Mouse (Mus musculus): ENCODE data around the gene Dpf1. TPM values are rescaled to one million over a fixed set of nuclear protein-coding genes. Genes with fewer than 3 reads are reported as not detected.
A peak's percentile ranks its signal among the peaks of the same experiment; 100 is the strongest.

Gene Dpf1
- polyA plus RNA-seq, 1 experiment, result 0.13 TPM

DNA sequence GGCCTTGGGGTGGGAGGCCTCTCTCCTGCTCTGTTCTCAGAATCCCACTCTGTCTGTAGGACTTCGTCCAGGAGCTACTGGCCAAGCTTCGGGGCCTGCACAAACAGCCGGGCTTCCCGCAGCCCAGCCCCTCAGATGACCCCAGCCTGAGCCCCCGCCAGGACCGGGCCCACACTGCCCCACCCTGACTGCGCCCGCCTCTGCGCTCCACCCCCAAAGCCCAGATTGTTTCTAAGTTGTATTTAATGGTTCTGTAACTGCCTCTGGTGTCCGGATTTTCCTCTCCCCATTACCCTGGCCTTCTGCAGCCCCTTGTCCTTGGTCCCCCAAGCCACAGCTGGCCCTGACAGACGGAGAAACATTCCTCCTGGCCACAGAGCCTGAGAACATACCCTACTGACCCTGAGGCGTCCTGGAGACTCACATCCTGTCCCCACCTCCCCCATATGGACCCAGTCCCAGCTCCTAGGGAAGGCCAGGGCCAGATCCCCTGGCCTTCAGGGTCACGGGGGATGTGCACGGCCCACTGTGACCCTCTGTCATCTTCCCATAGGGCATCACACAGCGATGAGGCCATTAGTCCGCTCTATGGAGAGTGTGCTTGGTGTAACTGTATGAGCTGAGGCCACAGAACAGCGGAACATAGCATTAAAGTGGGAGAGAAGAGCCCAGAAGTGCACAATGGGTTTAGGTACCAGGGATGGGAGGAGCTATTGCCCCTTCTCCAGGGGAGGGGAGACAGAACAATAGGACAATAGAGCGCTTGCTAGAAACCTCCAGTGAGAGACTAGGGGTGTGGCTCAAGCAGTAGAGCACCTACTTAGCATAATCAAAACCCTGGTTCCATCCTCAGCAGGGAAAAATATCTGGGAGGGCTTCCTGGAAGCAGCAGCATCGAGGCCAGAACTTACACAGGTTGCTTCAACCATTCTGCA, 10.4 kb upstream of the Dpf1 start:
- H3K9me3 ChIP-seq (ENCODE audit: control insufficient read depth, low read length), result no peaks in the 10 kb centered on the region
- H3K4me1 ChIP-seq (ENCODE audit: control insufficient read depth), result peaks cover 10% of the 10 kb centered on the region
- H3K4me3 ChIP-seq (replicated peaks), result no peak overlapping the region
- TF ChIP-seq GATA1 (IDR thresholded peaks at IDR 0.05; ENCODE audit: low read length) (no peak), TAL1 (IDR thresholded peaks at IDR 0.05; ENCODE audit: low read length) (no peak)
- peaks cover 15% of the 10 kb centered on the region for H3K27me3 ChIP-seq (ENCODE audit: control insufficient read depth)
- no peaks in the 10 kb centered on the region for H3K36me3 ChIP-seq (ENCODE audit: control insufficient read depth)

- Histone ChIP-seq H3K27me3 (ENCODE audit: control insufficient read depth) (peaks cover 17% of the 10 kb centered on the region), H3K36me3 (ENCODE audit: control insufficient read depth) (no peaks in the 10 kb centered on the region), H3K4me3 (replicated peaks) (no peak overlapping the region), H3K4me1 (ENCODE audit: control insufficient read depth) (peaks cover 5% of the 10 kb centered on the region), H3K9me3 (ENCODE audit: control insufficient read depth, low read length) (no peaks in the 10 kb centered on the region)
- TF ChIP-seq GATA1 (IDR thresholded peaks at IDR 0.05; ENCODE audit: low read length) (no peak), TAL1 (IDR thresholded peaks at IDR 0.05; ENCODE audit: low read length) (no peak)
Measured at GRCm38 (mm10) chr7:29294111-29294761, 9.5 kb upstream of the Dpf1 start.

DNA sequence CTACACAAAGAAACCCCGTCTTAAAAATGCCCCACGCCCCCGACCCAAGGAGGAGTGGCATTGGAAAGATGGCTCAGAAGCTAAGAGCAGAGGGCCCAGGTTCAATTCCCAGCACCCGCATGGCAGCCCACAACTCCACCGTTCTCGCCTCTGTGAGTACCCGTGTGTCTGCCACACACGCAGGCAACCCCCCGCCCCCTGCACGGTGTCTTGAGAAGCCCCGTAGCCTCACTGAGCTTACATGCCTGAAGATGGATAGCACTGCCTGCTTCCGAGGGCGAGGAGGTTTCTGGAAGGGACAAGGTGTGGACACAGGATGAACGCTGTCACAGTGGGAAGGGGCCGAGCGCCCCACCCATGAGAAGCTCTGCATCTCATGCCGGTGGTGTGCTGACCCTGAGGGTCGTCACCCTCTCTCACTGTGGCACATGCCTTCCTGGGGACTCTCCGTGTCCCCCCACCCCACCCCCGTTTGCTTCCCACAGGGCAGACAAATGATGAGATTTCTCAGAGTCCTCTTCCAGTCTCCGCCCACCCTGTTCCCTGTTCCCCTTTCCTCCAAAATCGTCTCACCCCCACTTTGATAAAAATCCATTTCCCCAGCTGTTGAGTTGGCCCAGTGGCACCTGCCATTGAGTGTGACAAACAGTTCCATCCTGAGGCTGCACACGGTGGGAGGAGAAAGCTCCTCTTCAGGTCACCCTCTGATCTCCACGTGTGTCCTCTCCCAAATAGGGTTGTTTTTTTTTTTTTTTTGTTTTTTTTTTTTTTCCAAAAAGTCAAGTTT, 7.7 kb upstream of the Dpf1 start:
- no peaks in the 10 kb centered on the region for H3K9me3 ChIP-seq (ENCODE audit: control insufficient read depth, low read length)
- TF ChIP-seq GATA1 (IDR thresholded peaks at IDR 0.05; ENCODE audit: low read length) (no peak), TAL1 (IDR thresholded peaks at IDR 0.05; ENCODE audit: low read length) (no peak)
- H3K4me1 ChIP-seq (ENCODE audit: control insufficient read depth), result peaks cover under 1% of the 10 kb centered on the region
- H3K36me3 ChIP-seq (ENCODE audit: control insufficient read depth), result no peaks in the 10 kb centered on the region
- H3K4me3 ChIP-seq (replicated peaks), result no peak overlapping the region
- H3K27me3 ChIP-seq (ENCODE audit: control insufficient read depth), result peaks cover 10% of the 10 kb centered on the region

- Histone ChIP-seq H3K4me3 (replicated peaks) (no peak overlapping the region), H3K36me3 (ENCODE audit: control insufficient read depth) (no peaks in the 10 kb centered on the region), H3K27me3 (ENCODE audit: control insufficient read depth) (peaks cover 15% of the 10 kb centered on the region), H3K4me1 (ENCODE audit: control insufficient read depth) (peaks cover 2% of the 10 kb centered on the region), H3K9me3 (ENCODE audit: control insufficient read depth, low read length) (no peaks in the 10 kb centered on the region)
- no peak for TF ChIP-seq TAL1 (IDR thresholded peaks at IDR 0.05; ENCODE audit: low read length)
- TF ChIP-seq GATA1 (IDR thresholded peaks at IDR 0.05; ENCODE audit: low read length), result no peak
Measured at GRCm38 (mm10) chr7:29296998-29297397, 6.8 kb upstream of the Dpf1 start.

GRCm38 (mm10) chr7:29301127-29301566, 2.6 kb upstream of the Dpf1 start:
- TF ChIP-seq TAL1 (IDR thresholded peaks at IDR 0.05; ENCODE audit: low read length) (no peak), GATA1 (IDR thresholded peaks at IDR 0.05; ENCODE audit: low read length) (no peak)
- Histone ChIP-seq H3K36me3 (ENCODE audit: control insufficient read depth) (no peaks in the 10 kb centered on the region), H3K4me1 (ENCODE audit: control insufficient read depth) (peaks cover 19% of the 10 kb centered on the region), H3K27me3 (ENCODE audit: control insufficient read depth) (peaks cover 56% of the 10 kb centered on the region), H3K9me3 (ENCODE audit: control insufficient read depth, low read length) (peaks cover 11% of the 10 kb centered on the region; the same call in 1 of the 2 replicates), H3K4me3 (replicated peaks) (no peak overlapping the region)

DNA sequence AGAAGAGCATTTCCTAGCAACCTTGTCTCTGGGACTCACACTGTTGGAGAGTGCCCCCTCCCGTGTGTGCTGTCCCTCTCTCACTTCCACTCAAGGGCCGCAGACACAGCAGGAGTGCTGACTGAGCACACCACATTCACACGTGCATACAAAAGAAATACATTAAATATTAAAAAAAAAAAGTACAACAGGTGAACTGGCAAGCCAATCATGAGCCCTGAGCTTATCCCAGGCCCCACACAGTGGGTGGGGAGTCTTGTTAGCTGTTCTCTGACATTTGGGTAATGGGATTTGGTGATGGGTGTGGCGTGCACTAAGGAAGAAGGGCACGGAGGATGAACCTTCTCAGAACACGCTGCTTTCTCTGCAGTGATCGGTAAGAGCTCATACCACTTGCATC, 1.1 kb upstream of the Dpf1 start:
- Histone ChIP-seq H3K36me3 (ENCODE audit: control insufficient read depth) (no peaks in the 10 kb centered on the region), H3K27me3 (ENCODE audit: control insufficient read depth) (peaks cover 64% of the 10 kb centered on the region), H3K4me3 (replicated peaks) (no peak overlapping the region), H3K4me1 (ENCODE audit: control insufficient read depth) (peaks cover 29% of the 10 kb centered on the region), H3K9me3 (ENCODE audit: control insufficient read depth, low read length) (peaks cover 11% of the 10 kb centered on the region; the same call in 1 of the 2 replicates)
- no peak for TF ChIP-seq TAL1 (IDR thresholded peaks at IDR 0.05; ENCODE audit: low read length)
- no peak for TF ChIP-seq GATA1 (IDR thresholded peaks at IDR 0.05; ENCODE audit: low read length)

- peaks cover 75% of the 10 kb centered on the region for H3K27me3 ChIP-seq (ENCODE audit: control insufficient read depth)
Measured at GRCm38 (mm10) chr7:29304463-29305262, 912 bp downstream of the Dpf1 start.

More at GRCm38 (mm10) chr7:29304463-29305262, 912 bp downstream of the Dpf1 start:
- H3K9me3 ChIP-seq (ENCODE audit: control insufficient read depth, low read length), result peaks cover 11% of the 10 kb centered on the region; the same call in 1 of the 2 replicates
- peak overlapping the region; percentile 53 for H3K4me3 ChIP-seq (replicated peaks)
- no peak for TF ChIP-seq GATA1 (IDR thresholded peaks at IDR 0.05; ENCODE audit: low read length)
- no peak for TF ChIP-seq TAL1 (IDR thresholded peaks at IDR 0.05; ENCODE audit: low read length)
- H3K36me3 ChIP-seq (ENCODE audit: control insufficient read depth), result no peaks in the 10 kb centered on the region
- H3K4me1 ChIP-seq (ENCODE audit: control insufficient read depth), result peaks cover 49% of the 10 kb centered on the region

Measured in erythroblast, embryonic 14.5 days (primary cell).